Mouse (Mus musculus) cortical plate, adult 2 months (tissue): ENCODE data around the gene Sart3.

Experiments
- CTCF ChIP-seq: fragments of 200-500 bp; IDR thresholded peaks from 2 replicates; pipeline ENCODE4 v1.5.1; 2011; ENCODE audit warnings: mild to moderate bottlenecking, control low read depth, low read length; ENCODE audit not compliant: insufficient read depth; ENCODE audit errors: extremely low read depth
- POLR2A ChIP-seq: fragments of 200-500 bp; IDR thresholded peaks from 2 replicates; pipeline ENCODE4 v1.6.1; 2011; ENCODE audit warnings: mild to moderate bottlenecking, low read length, control low read depth; ENCODE audit not compliant: insufficient read depth; ENCODE audit errors: extremely low read depth

DNA sequence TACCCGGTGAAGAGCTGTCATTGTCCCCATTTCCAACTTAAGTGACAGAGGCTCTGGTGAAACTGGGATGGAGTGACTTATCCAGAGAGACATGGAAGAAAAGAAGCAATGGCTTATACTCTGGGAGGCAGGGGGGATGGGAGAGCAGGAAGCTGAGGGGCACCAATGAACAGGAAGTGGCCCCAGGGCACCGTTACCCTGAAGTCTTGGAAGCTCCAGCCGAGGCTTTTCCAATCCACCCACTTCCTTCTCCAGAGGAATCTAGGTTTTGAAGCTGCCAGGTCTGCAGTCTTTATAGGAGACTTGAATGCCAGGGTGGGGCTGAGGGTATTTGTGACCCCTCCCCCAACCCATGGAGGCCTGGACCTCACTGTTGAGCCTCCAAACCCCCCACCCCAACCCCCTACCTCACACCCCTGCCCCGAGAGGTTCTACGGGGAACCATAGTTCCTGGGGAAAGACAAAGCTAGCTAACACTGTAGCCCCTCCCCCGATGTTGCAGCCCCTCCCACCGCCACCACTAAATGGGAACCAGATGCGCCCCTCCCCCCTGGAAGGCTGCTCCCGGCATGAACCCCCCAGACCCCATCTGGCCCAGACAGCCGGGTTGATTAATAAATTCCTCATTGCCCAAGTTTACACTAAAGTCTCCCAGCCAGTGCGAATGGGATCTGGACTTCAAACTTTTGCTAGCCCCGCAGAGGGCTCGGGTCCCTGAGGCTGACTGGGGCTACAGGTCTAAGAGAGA, 24.3 kb upstream of the Sart3 start:
- TF ChIP-seq CTCF (no peak), POLR2A (no peak)
